Mouse (Mus musculus): ENCODE data around the gene Ndufs5.

Gene Ndufs5

DNA sequence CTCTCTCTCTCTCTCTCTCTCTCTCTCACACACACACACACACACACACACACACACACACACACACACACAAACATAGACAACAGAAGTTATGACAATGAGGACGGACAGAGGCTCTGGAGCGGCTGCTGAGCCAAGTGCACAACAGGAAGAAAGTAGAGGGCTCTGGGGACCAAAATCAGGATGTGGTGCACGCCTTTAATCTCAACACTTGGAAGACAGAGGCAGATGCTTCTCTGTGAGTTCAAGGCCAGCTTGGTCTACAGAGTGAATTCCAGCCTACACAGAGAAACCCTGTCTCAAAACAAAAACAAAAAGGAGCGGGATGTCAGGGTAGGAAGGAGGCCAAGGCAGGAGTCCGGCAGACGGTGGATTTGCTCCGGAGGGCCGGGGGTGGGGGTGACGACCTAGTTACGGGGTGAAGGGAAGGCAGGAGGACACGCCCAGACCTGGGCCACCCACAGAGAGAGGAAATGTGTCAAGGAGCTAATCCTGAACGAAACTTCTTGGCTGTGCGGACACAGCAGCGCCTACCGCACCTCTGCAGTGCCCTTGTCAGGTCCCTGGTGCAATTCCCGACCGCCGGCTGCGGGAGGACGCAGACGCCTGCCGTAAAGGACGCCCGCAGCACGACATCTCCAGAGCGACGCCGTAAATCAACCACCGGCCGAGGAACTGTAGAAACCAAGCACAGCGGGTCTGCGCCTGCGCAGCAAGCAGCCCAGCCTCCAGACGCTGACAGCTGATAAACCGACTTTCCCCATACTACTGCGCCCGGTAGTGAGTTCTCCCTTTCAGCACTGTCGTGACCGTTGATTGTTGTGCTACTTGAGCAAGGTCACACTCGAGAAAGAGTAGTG is at the start of gene Ndufs5:
TSS of gene Ndufs5 (minus strand) at position 629 of the 860 bp plus-strand sequence.
- DNase-seq (ENCODE audit: low read depth), result peak; percentile 94

DNA sequence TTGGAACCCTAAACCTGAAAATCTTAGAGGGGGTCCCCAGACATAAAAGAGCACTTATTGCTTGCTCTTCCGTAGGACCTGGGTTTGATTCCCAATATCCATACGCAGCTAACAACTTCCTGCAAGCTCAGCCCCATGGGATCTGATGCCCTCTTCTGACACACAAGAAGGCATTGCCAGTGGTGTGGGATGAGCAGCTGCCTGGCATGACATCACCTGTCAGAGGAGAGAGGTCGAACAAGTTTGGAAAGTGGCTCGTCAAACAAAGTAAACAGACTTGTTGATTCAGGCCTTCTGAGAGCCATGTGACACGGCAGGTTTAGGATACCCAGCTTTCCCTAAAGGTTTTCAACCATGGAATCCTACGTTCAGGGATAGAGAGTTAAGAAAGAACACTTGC is 47.1 kb upstream of the Ndufs5 start:
- no peak for DNase-seq (ENCODE audit: low read depth)

- no peak for DNase-seq (ENCODE audit: low read depth)
Measured at GRCm38 (mm10) chr4:123758306-123758705, 40.3 kb upstream of the Ndufs5 start.

DNA sequence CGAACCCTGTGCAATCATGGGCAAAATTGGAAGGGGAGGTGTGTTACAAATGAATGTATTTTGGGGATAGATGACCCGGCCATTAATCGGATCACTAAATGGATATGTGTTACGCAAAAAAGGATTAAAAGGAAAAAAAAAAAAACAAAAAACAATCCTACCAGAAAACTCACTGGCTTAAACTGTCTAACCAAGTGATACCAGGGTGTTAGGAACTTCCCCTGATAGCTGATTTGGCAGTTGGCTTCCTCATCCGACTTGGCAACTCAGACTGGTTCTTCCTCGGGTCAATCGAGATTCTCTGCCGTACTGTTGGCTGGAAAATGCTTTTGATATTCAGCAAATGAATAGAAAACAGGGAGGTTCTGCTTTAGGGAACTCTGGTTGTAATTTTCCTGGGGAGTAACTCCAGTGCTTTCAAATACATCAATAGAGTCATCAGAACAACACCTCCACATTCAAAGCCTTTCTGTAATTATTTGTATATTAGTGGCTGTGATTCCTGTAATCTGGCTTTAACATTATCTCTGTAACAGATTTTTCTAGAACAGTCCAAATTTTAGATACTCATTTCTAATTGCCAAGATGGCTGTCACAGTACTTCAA is 32.8 kb upstream of the Ndufs5 start:
- no peak for DNase-seq (ENCODE audit: low read depth)

DNA sequence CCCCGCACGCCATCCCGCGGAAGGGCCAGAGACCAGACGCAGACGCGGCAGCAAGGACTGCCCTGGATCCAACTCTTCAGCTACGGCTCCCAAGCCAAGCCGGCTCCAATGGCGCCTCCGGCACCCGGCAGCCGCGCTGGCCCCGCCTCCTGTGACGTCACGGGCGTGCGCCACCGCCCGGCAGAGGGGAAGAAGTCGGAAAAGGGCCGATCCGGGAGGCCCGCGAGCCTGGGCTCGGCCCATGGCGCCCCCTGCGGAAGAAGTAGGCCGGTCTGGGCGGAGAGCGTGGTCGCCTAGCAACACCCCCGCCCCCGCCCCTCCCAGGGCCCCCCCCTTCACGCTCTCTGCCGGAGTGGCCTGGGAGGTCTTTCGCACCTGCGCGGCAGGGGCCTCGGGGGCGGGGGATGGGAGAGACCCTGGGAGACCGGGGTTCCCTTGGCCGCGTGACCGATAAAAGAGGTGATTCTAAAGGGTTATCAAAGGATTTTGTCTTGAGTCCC is 32.2 kb upstream of the Ndufs5 start, which contains the start of gene Akirin1:
TSS of gene Akirin1 (minus strand) at position 194 of the 500 bp plus-strand sequence.
- DNase-seq (ENCODE audit: low read depth), result peak; percentile 88

DNA sequence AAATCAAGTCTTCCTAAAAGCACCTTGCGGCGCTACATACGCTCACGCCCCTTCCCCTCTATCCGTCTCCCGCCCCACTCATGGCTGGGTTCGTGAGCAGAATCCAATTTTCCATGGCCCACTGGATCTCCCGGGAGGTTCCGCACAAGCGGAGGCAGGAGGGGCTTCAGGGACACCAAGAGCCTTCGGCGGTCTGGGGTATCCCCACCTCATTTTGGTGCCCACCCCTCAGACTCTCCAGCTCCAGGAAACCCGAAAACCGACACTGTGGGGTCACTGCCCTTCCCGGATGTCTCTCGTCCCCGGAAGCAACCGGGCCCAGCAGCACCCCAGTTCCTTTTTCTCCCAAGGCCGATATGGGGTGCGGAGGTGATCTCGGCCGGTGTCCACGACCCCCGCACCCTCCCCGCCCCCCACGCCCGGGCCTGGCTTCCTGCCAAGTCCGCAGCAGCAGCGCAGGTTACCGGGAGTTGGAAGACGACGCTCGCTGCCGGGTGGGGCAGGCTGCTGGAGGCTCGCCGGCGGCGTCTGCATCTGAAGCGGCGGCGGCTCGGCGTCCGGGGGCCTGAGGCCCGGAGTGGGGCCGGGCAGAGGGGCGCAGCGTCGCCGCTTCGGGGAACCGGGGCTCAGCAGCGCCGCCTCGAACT is 31.6 kb upstream of the Ndufs5 start:
- DNase-seq (ENCODE audit: low read depth), result no peak

DNA sequence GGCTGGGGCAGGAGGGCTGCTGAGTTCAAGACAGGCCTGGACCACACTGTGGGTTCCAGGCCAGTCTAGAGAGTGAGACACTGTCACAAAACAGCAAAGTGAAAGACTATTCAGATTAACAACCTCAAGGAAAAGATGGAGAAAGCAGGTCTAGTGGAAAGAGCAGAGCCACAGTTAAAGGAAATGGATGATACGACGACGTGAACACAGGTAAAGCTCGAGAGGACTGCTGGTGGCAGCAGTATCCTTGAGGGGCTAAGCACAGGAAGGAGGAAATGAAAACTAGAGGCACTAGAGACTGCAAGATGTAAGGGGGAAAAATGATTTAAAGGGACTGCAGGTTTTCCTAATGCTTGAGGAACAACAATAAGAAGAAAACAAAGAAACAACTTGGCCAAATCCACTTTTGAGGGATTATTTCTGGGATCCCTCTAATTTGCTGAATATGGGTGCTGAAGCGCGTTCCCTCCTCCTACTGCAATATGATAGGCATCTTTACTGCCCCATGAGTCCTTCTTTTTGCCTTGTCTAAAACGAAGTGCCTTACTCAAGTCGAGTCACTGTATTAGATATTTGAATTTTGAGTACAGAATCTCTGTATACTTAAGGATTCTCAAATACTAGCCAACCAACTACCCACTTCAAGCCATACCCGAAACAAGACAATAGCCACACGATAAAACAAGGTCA is 30.9 kb upstream of the Ndufs5 start:
- no peak for DNase-seq (ENCODE audit: low read depth)

- no peak for DNase-seq (ENCODE audit: low read depth)
Measured at GRCm38 (mm10) chr4:123745221-123745775, 27.3 kb upstream of the Ndufs5 start.

- no peak for DNase-seq (ENCODE audit: low read depth)
Measured at GRCm38 (mm10) chr4:123742891-123743290, 24.9 kb upstream of the Ndufs5 start.

DNA sequence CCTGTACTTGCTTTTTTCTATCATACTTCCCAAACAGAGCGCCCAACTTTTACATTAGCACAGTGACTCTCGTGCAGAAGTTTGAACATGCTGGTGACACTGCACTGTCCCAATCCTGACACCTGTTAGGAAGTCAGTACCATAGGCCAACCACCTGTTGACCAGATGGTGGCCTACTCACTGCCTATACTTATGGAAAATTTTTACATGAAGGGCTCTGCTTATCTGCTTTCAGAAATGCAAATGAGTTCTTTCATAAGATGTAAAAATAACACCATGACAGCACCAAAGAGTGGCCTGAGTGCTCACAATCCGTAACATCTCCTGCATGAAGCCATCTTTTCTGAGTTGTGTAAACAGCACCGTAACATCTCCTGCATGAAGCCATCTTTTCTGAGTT is 20.7 kb upstream of the Ndufs5 start:
- DNase-seq (ENCODE audit: low read depth), result no peak

DNA sequence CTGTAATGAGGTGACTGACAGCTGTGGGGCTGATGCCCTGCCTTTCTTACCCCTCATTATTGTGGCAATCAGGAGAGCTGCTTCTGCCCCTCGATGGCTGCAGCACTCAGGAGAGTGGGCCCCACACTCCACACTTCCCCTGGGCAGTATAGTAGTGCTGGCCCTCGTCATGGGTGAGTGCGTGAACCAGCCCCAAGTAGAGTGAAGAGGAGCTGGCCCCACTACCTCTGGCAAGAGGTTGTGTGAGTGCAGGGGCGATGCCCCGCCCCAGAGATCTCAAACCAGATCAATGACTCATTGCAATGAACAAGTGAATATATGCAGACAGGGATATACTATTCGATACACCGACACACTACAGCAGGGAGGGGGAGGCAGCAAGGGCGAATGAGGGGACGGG is 15.5 kb upstream of the Ndufs5 start:
- DNase-seq (ENCODE audit: low read depth), result no peak

DNA sequence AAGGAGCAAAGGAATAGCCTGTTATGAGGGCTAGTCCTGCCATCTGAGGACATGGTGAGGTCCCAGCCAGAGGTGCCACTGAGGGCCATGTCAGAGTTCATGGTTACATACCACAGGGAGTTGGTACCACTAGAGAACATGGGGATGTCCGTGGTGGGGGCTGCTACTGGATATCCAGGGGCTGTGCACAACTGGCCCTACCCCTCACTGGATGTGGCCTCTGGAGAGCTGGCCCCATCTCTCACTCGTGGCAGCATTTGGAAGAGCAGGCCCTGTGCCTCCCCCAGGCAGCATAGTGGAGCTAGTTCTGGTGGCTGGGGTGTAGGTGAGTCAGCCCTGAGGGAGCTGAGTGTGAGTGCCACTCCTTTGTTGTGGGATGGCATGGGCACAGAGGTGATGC is 14.9 kb upstream of the Ndufs5 start:
- DNase-seq (ENCODE audit: low read depth), result no peak

GRCm38 (mm10) chr4:123732163-123732910 is 14.3 kb upstream of the Ndufs5 start:
- DNase-seq (ENCODE audit: low read depth), result no peak

DNA sequence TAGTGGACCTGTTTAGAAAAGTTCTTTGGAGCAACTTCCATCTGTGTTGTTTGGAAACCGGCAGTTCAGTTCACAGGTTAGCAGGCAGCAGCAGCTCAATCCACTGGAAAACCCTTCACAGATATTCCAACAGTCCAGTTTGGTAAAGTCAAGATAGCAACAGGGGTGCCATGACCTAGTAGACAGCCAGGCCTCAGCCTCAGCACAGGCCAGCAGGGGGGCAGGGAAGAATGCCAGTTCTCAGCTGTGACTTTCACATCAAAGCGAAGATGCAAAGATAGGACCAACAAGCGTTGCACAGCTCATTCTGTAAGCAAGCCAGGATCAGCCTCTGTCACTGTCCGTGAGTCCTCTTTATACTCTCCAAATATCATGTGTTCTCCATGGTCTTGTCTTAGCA is 3.8 kb upstream of the Ndufs5 start:
- DNase-seq (ENCODE audit: low read depth), result no peak

DNA sequence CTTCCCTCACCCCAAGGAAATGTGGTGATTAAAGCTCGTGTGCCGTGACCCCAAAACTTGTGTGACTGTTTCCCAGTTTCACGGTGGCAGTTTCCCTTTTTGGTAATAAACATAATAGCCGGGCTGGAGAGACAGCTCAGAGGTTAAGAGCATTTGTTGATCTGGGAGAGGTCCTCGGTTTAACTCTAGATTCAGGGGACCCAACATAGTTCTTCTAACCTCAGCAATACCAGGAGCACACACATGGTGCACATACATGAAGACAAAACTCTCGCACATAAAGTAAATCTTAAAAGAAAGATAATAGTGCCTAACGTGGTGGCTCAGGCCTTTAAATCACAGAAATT is 405 bp upstream of the Ndufs5 start:
- no peak for DNase-seq (ENCODE audit: low read depth)

- DNase-seq (ENCODE audit: low read depth), result no peak
Measured at GRCm38 (mm10) chr4:123712431-123712830, 5.6 kb downstream of the Ndufs5 start.

- no peak for DNase-seq (ENCODE audit: low read depth)
Measured at GRCm38 (mm10) chr4:123707340-123707739, 10.7 kb downstream of the Ndufs5 start.

DNA sequence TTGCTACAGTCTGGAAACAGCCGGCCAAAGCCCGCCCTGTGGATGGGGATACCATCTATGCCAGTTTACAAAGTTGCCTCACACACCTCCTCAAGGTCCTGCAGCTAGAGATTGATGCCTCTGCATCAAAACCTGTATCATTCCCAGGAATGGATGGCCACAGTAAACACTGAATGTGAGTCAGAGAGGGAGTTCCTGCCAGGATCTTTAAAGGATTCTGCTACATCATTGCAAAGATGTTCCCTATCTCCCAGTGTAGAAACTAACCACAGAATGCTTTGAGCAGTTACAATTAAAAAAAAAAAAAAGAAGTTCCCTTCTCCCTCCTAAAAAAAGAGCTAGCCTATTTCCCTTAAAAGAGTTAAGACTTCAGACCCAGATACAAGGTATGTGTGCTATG is 12.7 kb downstream of the Ndufs5 start:
- no peak for DNase-seq (ENCODE audit: low read depth)

DNA sequence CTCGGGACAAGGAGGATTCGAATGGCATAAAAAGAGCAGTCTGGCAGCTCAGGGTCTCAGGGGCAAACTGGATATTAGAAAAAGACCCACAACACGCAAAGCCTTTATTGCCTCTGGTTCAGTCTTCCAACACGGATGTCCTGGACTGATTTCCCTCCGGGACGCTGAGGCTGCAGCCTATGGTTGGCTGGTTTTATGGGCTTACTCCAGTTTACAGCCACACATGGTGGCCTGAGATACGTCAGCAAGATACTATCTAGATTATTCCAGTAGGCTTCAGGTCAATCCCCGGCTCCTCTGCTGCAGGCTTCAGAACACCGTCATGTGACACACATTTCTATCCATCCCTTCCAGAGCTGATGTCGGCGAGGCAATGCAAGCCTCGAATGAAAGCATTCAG is 24.6 kb downstream of the Ndufs5 start:
- no peak for DNase-seq (ENCODE audit: low read depth)

- no peak for DNase-seq (ENCODE audit: low read depth)
Measured at GRCm38 (mm10) chr4:123692071-123692470, 25.9 kb downstream of the Ndufs5 start.

GRCm38 (mm10) chr4:123690311-123690710 is 27.7 kb downstream of the Ndufs5 start:
- DNase-seq (ENCODE audit: low read depth), result no peak

Measured in c-Kit-positive CD71-negative TER-119-negative erythroid progenitor cells, embryonic 14.5 days (primary cell).